Mouse (Mus musculus) E14TG2a.4 (cell line): ENCODE results near the gene Ptcd2.

Source experiments
- H3K27me3 ChIP-seq: 2 replicates; pipeline ENCODE4 v1.6.1; 2014; ENCODE audit warnings: low read length, control low read depth; ENCODE audit not compliant: insufficient read depth
- H3K36me3 ChIP-seq: 2 replicates; pipeline ENCODE4 v1.6.1; 2014; ENCODE audit warnings: low read length, control low read depth; ENCODE audit not compliant: insufficient read depth
- H3K4me1 ChIP-seq: replicated peaks from 2 replicates; pipeline ENCODE4 v1.6.1; 2014; ENCODE audit warnings: low read depth, low read length, control low read depth
- H3K4me3 ChIP-seq: replicated peaks from 2 replicates; pipeline ENCODE4 v1.5.1; 2014; ENCODE audit warnings: mild to moderate bottlenecking, low read length
- H3K9me3 ChIP-seq: 2 replicates; pipeline ENCODE4 v1.6.1; 2014; ENCODE audit warnings: low read length, control low read depth
- CTCF ChIP-seq: conservative IDR thresholded peaks from 2 replicates; pipeline ENCODE4 v1.5.1; 2014; ENCODE audit warnings: low read length
- NANOG ChIP-seq: IDR thresholded peaks from 2 replicates; pipeline ENCODE4 v1.6.1; 2014; ENCODE audit warnings: borderline replicate concordance, low read length, mixed read lengths
- POU5F1 ChIP-seq: IDR thresholded peaks from 2 replicates; pipeline ENCODE4 v1.6.1; 2014; ENCODE audit warnings: low read length, borderline replicate concordance

Ptcd2 gene

GRCm38 (mm10) chr13:99283916-99284315 is 60.6 kb downstream of the Ptcd2 start:
- H3K36me3 ChIP-seq, result no peaks in the 10 kb centered on the region
- no peaks in the 10 kb centered on the region for H3K9me3 ChIP-seq
- H3K4me1 ChIP-seq, result no peaks in the 10 kb centered on the region
- H3K4me3 ChIP-seq, result no peak overlapping the region
- H3K27me3 ChIP-seq, result 0 out of 2 replicates have a peak, but pooled peaks cover 3% of the 10 kb centered on the region
- no peak for TF ChIP-seq CTCF
- TF ChIP-seq POU5F1, result no peak
- TF ChIP-seq NANOG, result no peak

GRCm38 (mm10) chr13:99282961-99283360 is 61.5 kb downstream of the Ptcd2 start:
- Histone ChIP-seq H3K4me1 (no peaks in the 10 kb centered on the region), H3K36me3 (no peaks in the 10 kb centered on the region), H3K9me3 (no peaks in the 10 kb centered on the region), H3K4me3 (no peak overlapping the region), H3K27me3 (0 out of 2 replicates have a peak, but pooled peaks cover 3% of the 10 kb centered on the region)
- TF ChIP-seq CTCF (no peak), NANOG (no peak), POU5F1 (no peak)

DNA sequence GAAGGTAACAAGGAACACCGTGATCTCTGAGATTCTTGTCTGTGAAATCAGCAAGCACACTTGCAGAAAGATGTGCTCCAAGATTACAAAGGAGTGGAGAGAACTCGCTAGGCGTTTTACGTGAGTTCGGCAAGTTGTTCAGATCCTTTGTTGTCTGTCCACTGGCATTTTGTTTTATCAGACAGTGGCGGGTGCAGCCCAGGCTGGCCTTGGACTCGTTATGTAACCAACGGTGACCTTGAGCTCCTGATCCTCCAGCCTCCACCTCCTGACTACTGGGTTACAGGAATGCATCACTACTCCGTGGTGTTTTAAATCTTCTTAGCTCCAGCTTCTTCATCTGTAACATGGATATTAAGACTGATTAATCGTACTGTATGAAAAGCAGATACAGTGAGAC is 65.2 kb downstream of the Ptcd2 start:
- TF ChIP-seq POU5F1, result no peak
- no peak for TF ChIP-seq NANOG
- TF ChIP-seq CTCF, result no peak
- no peaks in the 10 kb centered on the region for H3K9me3 ChIP-seq
- H3K4me3 ChIP-seq, result no peak overlapping the region
- H3K4me1 ChIP-seq, result no peaks in the 10 kb centered on the region
- H3K27me3 ChIP-seq, result no peaks in the 10 kb centered on the region
- no peaks in the 10 kb centered on the region for H3K36me3 ChIP-seq

- Histone ChIP-seq H3K9me3 (no peaks in the 10 kb centered on the region), H3K4me1 (no peaks in the 10 kb centered on the region), H3K27me3 (no peaks in the 10 kb centered on the region), H3K4me3 (no peak overlapping the region), H3K36me3 (no peaks in the 10 kb centered on the region)
- no peak for TF ChIP-seq NANOG
- no peak for TF ChIP-seq CTCF
- TF ChIP-seq POU5F1, result no peak
Measured at GRCm38 (mm10) chr13:99278511-99278910, 66.0 kb downstream of the Ptcd2 start.

- no peaks in the 10 kb centered on the region for H3K4me1 ChIP-seq
- TF ChIP-seq NANOG (no peak), POU5F1 (no peak), CTCF (no peak)
- H3K27me3 ChIP-seq, result no peaks in the 10 kb centered on the region
- no peaks in the 10 kb centered on the region; the same call in 1 of the 2 replicates for H3K9me3 ChIP-seq
- no peaks in the 10 kb centered on the region for H3K36me3 ChIP-seq
- no peak overlapping the region for H3K4me3 ChIP-seq
Measured at GRCm38 (mm10) chr13:99277521-99277920, 67.0 kb downstream of the Ptcd2 start.

DNA sequence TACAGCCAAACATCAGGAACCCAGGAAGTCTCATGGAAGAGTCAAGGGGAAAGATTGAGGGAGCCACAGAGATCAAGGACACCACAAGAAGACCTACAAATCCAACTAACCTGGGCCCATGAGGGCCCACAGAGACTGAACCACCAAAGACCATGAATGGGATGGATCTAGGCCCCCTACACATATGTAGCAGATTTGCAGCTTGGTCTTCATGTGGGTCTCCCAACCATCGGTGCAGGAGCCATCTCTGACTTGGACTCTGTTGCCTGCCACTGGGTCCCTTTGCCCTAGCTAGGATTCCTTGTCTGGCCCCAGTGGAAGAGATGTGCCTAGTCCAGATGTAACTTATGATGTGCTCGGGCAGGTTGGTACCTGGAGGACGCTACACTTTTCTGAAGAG is 72.5 kb downstream of the Ptcd2 start:
- H3K4me3 ChIP-seq, result no peak overlapping the region
- no peak for TF ChIP-seq CTCF
- no peak for TF ChIP-seq NANOG
- no peak for TF ChIP-seq POU5F1
- no peaks in the 10 kb centered on the region for H3K4me1 ChIP-seq
- no peaks in the 10 kb centered on the region; the same call in 1 of the 2 replicates for H3K9me3 ChIP-seq
- no peaks in the 10 kb centered on the region for H3K36me3 ChIP-seq
- H3K27me3 ChIP-seq, result no peaks in the 10 kb centered on the region
